In the genomic region with DNA sequence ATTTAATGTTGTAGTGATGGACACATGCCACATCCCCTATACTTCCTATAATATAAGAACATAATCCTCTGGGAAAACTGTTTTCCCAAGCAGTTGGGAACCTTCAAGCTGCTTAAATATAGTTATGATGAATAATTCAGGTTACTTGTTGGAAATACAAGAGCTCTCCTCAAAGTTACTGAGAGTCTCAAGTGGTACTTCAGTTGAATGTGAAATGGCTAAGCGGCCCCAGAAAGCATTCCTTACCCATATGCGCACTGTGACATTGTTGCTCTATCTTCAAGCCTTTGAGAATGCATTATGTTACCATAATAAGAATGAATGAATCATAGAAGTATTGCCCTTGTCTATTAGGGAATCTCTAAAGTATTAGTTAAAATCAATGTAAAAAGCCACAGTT, we compare ENCODE assay signal across 32 mouse cellular contexts. TPM values are rescaled to one million over a fixed set of nuclear protein-coding genes. Genes with fewer than 3 reads are reported as not detected.
"Had no signal": no experiment of that assay in that cellular context is flagged by ENCODE, and none has a peak within 500 bp of the region (broad histone marks: within the 10 kb centered on the region; RNA-seq: fewer than 3 reads in every experiment).

No protein-coding gene starts in this region.

- H3K4me3 ChIP-seq: heart, adult 2 months; heart, embryonic 13.5 days; heart, embryonic 15.5 days; hindbrain, embryonic 13.5 days; hindbrain, embryonic 15.5 days; kidney, embryonic 15.5 days; left cerebral cortex, adult 2 months; limb, embryonic 13.5 days; limb, embryonic 15.5 days had no signal

- DNase-seq: forebrain, postnatal 0 days; gastrocnemius, postnatal 14 days; gastrocnemius, postnatal 36 days; heart, adult 11 months; heart, adult 2 months; heart, postnatal 14 days; heart, postnatal 36 days; kidney, adult 11 months; kidney, adult 2 months; kidney, adult 9 months; kidney, postnatal 14 days; kidney, postnatal 36 days; layer of hippocampus, adult 9-11 months; left cerebral cortex, postnatal 4 days had no signal

- ATAC-seq: forebrain, postnatal 0 days; hindbrain, postnatal 0 days; intestine, embryonic 16.5 days had no signal

- H3K27ac ChIP-seq: heart, adult 2 months; heart, embryonic 13.5 days; heart, embryonic 15.5 days; hindbrain, embryonic 13.5 days; hindbrain, embryonic 15.5 days; hindbrain, postnatal 0 days; kidney, embryonic 15.5 days; kidney, postnatal 0 days; left cerebral cortex, adult 2 months; limb, embryonic 13.5 days; limb, embryonic 15.5 days had no signal

- H3K36me3 ChIP-seq: heart, embryonic 13.5 days; heart, embryonic 15.5 days; hindbrain, embryonic 13.5 days; hindbrain, embryonic 15.5 days; kidney, embryonic 15.5 days; limb, embryonic 13.5 days; limb, embryonic 15.5 days had no signal

- H3K27me3 ChIP-seq: heart, embryonic 13.5 days; heart, embryonic 15.5 days; hindbrain, embryonic 13.5 days; hindbrain, embryonic 15.5 days; kidney, embryonic 15.5 days; limb, embryonic 13.5 days; limb, embryonic 15.5 days had no signal

- H3K4me1 ChIP-seq: heart, embryonic 13.5 days; heart, embryonic 15.5 days; hindbrain, embryonic 13.5 days; kidney, embryonic 15.5 days; limb, embryonic 13.5 days; limb, embryonic 15.5 days had no signal

- H3K9me3 ChIP-seq: heart, embryonic 13.5 days; heart, embryonic 15.5 days; hindbrain, embryonic 13.5 days; hindbrain, embryonic 15.5 days; kidney, embryonic 15.5 days; limb, embryonic 13.5 days; limb, embryonic 15.5 days had no signal

- H3K4me2 ChIP-seq: heart, embryonic 11.5 days; heart, embryonic 13.5 days; heart, embryonic 15.5 days; hindbrain, embryonic 13.5 days; hindbrain, embryonic 15.5 days; kidney, embryonic 15.5 days; limb, embryonic 13.5 days; limb, embryonic 15.5 days had no signal

- H3K9ac ChIP-seq: forebrain, postnatal 0 days; heart, embryonic 13.5 days; heart, embryonic 15.5 days; hindbrain, embryonic 13.5 days; hindbrain, embryonic 15.5 days; kidney, embryonic 15.5 days; limb, embryonic 13.5 days; limb, embryonic 15.5 days had no signal

RNA-seq across cellular contexts. Expression of a gene that starts 45.1 kb away (rescaled TPM):
- total RNA-seq: gastrocnemius, adult 18-20 months; gastrocnemius, adult 8-10 months; gastrocnemius, postnatal 14 days; gastrocnemius, postnatal 36 days; heart, adult 2 months; heart, postnatal 14 days; heart, postnatal 36 days; hematopoietic stem cell, adult 5-6 weeks had no signal
- polyA plus RNA-seq: gonadal fat pad, adult 2 months; heart, adult 2 months; kidney, adult 2 months; large intestine, adult 2 months; limb, embryonic 11.5 days had no signal
